9 mouse cellular contexts compared by ENCODE assay signal in the genomic region with DNA sequence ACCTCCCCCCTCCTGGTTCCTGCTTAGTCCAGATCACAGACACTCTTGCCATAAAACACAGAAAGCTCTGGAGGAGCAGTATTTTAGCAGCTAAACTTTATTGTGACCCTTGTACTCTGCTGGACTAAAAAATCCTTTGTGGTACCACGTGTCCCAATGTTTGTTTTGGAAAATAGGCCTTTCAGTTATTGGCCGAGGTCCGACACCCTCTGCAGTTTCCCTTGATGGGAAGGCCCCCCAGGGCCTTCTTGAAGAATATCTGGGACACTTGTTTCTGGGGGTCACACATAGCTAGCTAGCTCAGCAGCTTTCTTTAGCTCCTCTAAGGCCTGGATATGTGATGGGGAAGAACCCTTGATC. TPM values are rescaled to one million over a fixed set of nuclear protein-coding genes. Genes with fewer than 3 reads are reported as not detected.
DNase-seq lines count a peak whose midpoint lies in the region; ATAC-seq lines count a peak whose summit lies in the region.
"Had no signal": no experiment of that assay in that cellular context is flagged by ENCODE, and none has a peak within 500 bp of the region (broad histone marks: within the 10 kb centered on the region; RNA-seq: fewer than 3 reads in every experiment).

No protein-coding gene starts in this region.

- peak overlapping the region; percentile 84 for H3K9ac ChIP-seq in heart, embryonic 16.5 days (ENCODE audit: low read length)
- peak overlapping the region; percentile 68; the same call in 1 of the 2 replicates for H3K9ac ChIP-seq in limb, embryonic 12.5 days (replicated peaks)
- peak overlapping the region; percentile 81 for H3K9ac ChIP-seq in stomach, embryonic 16.5 days (ENCODE audit: low read length)

- peaks cover 9% of the 10 kb centered on the region for H3K4me1 ChIP-seq in heart, embryonic 16.5 days (ENCODE audit: control insufficient read depth, insufficient read depth, low read length)
- peaks cover 11% of the 10 kb centered on the region for H3K4me1 ChIP-seq in limb, embryonic 12.5 days (replicated peaks)
- peaks cover 9% of the 10 kb centered on the region; the same call in 1 of the 2 replicates for H3K4me1 ChIP-seq in stomach, embryonic 16.5 days (ENCODE audit: control insufficient read depth, insufficient read depth, low read length)

- H3K4me3 ChIP-seq in heart, embryonic 16.5 days (ENCODE audit: low read length) = peak overlapping the region; percentile 77
- H3K4me3 ChIP-seq in limb, embryonic 12.5 days (replicated peaks) = peak overlapping the region; percentile 62; the same call in 1 of the 2 replicates
- peak overlapping the region; percentile 71 for H3K4me3 ChIP-seq in stomach, embryonic 16.5 days (replicated peaks; ENCODE audit: low read length)

- ATAC-seq in heart, embryonic 16.5 days (replicated peaks; ENCODE audit: extremely low read depth, insufficient read depth, low FRiP score) = no peak
- ATAC-seq in limb, embryonic 12.5 days (ENCODE audit: insufficient number of reproducible peaks, insufficient read depth, low FRiP score, low TSS enrichment, low read depth) = no peak
- ATAC-seq in stomach, embryonic 16.5 days (ENCODE audit: insufficient read depth, low FRiP score) = no peak
- ATAC-seq in granulocyte monocyte progenitor cell, adult 5-6 weeks (replicated peaks; ENCODE audit: poor library complexity, severe bottlenecking) = no peak

- H3K27me3 ChIP-seq in heart, embryonic 16.5 days (ENCODE audit: control insufficient read depth, insufficient read depth, low read length) = no peaks in the 10 kb centered on the region
- peaks cover 32% of the 10 kb centered on the region; the same call in 1 of the 2 replicates for H3K27me3 ChIP-seq in limb, embryonic 12.5 days
- H3K27me3 ChIP-seq in stomach, embryonic 16.5 days (ENCODE audit: control insufficient read depth, insufficient read depth, low read length) = no peaks in the 10 kb centered on the region

- peak overlapping the region; percentile 99 for H3K4me2 ChIP-seq in heart, embryonic 16.5 days (ENCODE audit: low read depth, low read length)
- peak overlapping the region; percentile 89 for H3K4me2 ChIP-seq in limb, embryonic 12.5 days
- H3K4me2 ChIP-seq in stomach, embryonic 16.5 days (ENCODE audit: low read depth, low read length) = peak overlapping the region; percentile 94

- H3K36me3 ChIP-seq in heart, embryonic 16.5 days (ENCODE audit: control insufficient read depth, insufficient read depth) = 0 out of 2 replicates have a peak, but pooled peaks cover 4% of the 10 kb centered on the region
- 0 out of 2 replicates have a peak, but pooled peaks cover 3% of the 10 kb centered on the region for H3K36me3 ChIP-seq in limb, embryonic 12.5 days
- H3K36me3 ChIP-seq in stomach, embryonic 16.5 days (ENCODE audit: control insufficient read depth, insufficient read depth, low read length) = no peaks in the 10 kb centered on the region

- DNase-seq in testis, postnatal 10 days (ENCODE audit: low spot score) = peak; percentile 38
- no peak for DNase-seq in testis, postnatal 14 days (ENCODE audit: low spot score)
- DNase-seq in urinary bladder, postnatal 36 days (ENCODE audit: low spot score in 2 of 2) = no peak
- DNase-seq in thymus, postnatal 36 days = no peak
- DNase-seq: spleen, adult 18-20 months had no signal

- 54% methylated on average over 3 of the region's 3 CpGs for WGBS in heart, embryonic 16.5 days
- 51% methylated on average over 3 of the region's 3 CpGs for WGBS in limb, embryonic 12.5 days
- WGBS in stomach, embryonic 16.5 days = 45% methylated on average over 3 of the region's 3 CpGs

- H3K27ac ChIP-seq in heart, embryonic 16.5 days (ENCODE audit: low read length) = no peak overlapping the region
- H3K27ac ChIP-seq in limb, embryonic 12.5 days = 0 out of 2 replicates have a peak overlapping the region, but pooled peaks have one; percentile 17
- peak overlapping the region; percentile 73 for H3K27ac ChIP-seq in stomach, embryonic 16.5 days (ENCODE audit: low read length)

- no peaks in the 10 kb centered on the region for H3K9me3 ChIP-seq in heart, embryonic 16.5 days (replicated peaks; ENCODE audit: control insufficient read depth, low read length)
- 0 out of 2 replicates have a peak, but pooled peaks cover 2% of the 10 kb centered on the region for H3K9me3 ChIP-seq in limb, embryonic 12.5 days
- H3K9me3 ChIP-seq in stomach, embryonic 16.5 days (replicated peaks; ENCODE audit: control insufficient read depth, low read length) = no peaks in the 10 kb centered on the region

RNA-seq across cellular contexts. Expression of gene Bok, which starts 1.5 kb away (rescaled TPM):
- 41.4 and 46.4 TPM in 2 replicates for polyA plus RNA-seq in heart, embryonic 16.5 days (2015; fragmentation: Nextera tagmentation; extraction: Ambion mirVana)
- 32.2 and 38.7 TPM in 2 replicates for polyA plus RNA-seq in limb, embryonic 12.5 days (2016; fragmentation: Nextera tagmentation; extraction: Ambion mirVana)
- 64.5 and 66.8 TPM in 2 replicates for polyA plus RNA-seq in stomach, embryonic 16.5 days (2015; fragmentation: Nextera tagmentation; extraction: Ambion mirVana)
- total RNA-seq in granulocyte monocyte progenitor cell, adult 5-6 weeks (2014; fragmentation: Nextera tagmentation) = 0.43 and 0.60 TPM in 2 replicates
- total RNA-seq in granulocyte monocyte progenitor cell, adult 5-6 weeks (2017) = 0.26 and 0.43 TPM in 2 replicates

RNA-seq across cellular contexts. Expression of gene Stk25, which starts 28.5 kb away (rescaled TPM):
- 150 and 158 TPM in 2 replicates for polyA plus RNA-seq in heart, embryonic 16.5 days (2015; fragmentation: Nextera tagmentation; extraction: Ambion mirVana)
- 194 and 202 TPM in 2 replicates for polyA plus RNA-seq in limb, embryonic 12.5 days (2016; fragmentation: Nextera tagmentation; extraction: Ambion mirVana)
- polyA plus RNA-seq in stomach, embryonic 16.5 days (2015; fragmentation: Nextera tagmentation; extraction: Ambion mirVana) = 135 and 142 TPM in 2 replicates
- total RNA-seq in granulocyte monocyte progenitor cell, adult 5-6 weeks (2014; fragmentation: Nextera tagmentation) = 53.5 and 65.0 TPM in 2 replicates
- total RNA-seq in granulocyte monocyte progenitor cell, adult 5-6 weeks (2017) = 30.9 and 38.5 TPM in 2 replicates
